Mouse (Mus musculus): ENCODE measurements at regions not wholly inside any gene's neighbourhood (a gene's known extent, or its start where the extent isn't known, plus 50 kb on each side); places are given as distances from the start of the nearest gene placed in this dataset.
A peak's percentile ranks its signal among the peaks of the same experiment; 100 is the strongest.

- Histone ChIP-seq H3K27me3 (ENCODE audit: control insufficient read depth, insufficient read depth, low read length, poor library complexity, severe bottlenecking) (no peaks in the 10 kb centered on the region), H3K36me3 (ENCODE audit: control insufficient read depth, insufficient read depth, low read length, poor library complexity, severe bottlenecking) (no peaks in the 10 kb centered on the region)
- no peak for DNase-seq (ENCODE audit: low read depth, low spot score)
Measured at GRCm38 (mm10) chr12:99079873-99080272, 159.5 kb downstream of the Ttc8 start.

GRCm38 (mm10) chr12:99083616-99084015, 163.2 kb downstream of the Ttc8 start:
- no peak for DNase-seq (ENCODE audit: low read depth, low spot score)
- Histone ChIP-seq H3K27me3 (ENCODE audit: control insufficient read depth, insufficient read depth, low read length, poor library complexity, severe bottlenecking) (no peaks in the 10 kb centered on the region), H3K36me3 (ENCODE audit: control insufficient read depth, insufficient read depth, low read length, poor library complexity, severe bottlenecking) (no peaks in the 10 kb centered on the region)

DNA sequence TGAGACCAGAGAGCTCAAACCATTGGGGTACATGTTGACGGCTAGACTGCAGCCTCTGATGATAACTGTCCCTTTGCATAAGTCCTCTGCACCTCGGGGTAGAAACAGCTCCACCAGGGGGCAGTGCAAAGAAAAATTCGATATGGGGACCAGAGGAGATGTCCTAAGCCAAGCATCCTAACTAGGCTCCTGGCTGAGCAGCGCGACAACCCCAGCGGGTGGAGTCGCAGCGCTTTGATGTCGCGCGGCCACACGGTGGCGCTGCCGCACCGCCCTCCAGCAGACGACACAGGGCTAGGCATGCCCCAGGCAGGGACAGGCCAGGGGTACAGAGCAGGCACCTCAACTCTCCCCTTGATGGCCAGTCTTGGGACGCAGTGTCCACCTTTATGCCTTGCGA, 163.8 kb downstream of the Ttc8 start:
- DNase-seq (ENCODE audit: low read depth, low spot score), result peak; percentile 89
- no peaks in the 10 kb centered on the region for H3K36me3 ChIP-seq (ENCODE audit: control insufficient read depth, insufficient read depth, low read length, poor library complexity, severe bottlenecking)
- no peaks in the 10 kb centered on the region for H3K27me3 ChIP-seq (ENCODE audit: control insufficient read depth, insufficient read depth, low read length, poor library complexity, severe bottlenecking)

DNA sequence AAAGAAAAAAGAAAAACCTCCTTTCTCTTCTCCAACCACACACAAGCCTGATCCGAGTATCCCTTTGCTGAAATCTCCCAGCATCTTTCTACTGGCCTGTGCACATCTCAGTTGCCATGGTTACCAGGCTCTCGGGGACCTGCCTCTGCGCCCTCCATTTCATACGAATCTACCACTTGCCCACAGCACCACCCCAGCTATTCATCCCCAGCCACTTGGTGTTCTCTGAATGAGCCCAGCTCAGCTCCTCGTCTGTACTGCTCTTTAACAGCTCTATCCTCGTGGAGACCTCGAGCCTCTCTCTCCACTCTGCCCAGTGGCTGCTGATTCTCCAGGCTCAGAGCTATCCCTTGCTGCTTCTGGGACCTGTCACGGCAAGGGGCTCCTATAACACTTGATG, 166.9 kb downstream of the Ttc8 start:
- no peak for DNase-seq (ENCODE audit: low read depth, low spot score)
- H3K27me3 ChIP-seq (ENCODE audit: control insufficient read depth, insufficient read depth, low read length, poor library complexity, severe bottlenecking), result no peaks in the 10 kb centered on the region
- no peaks in the 10 kb centered on the region for H3K36me3 ChIP-seq (ENCODE audit: control insufficient read depth, insufficient read depth, low read length, poor library complexity, severe bottlenecking)

- Histone ChIP-seq H3K36me3 (ENCODE audit: control insufficient read depth, insufficient read depth, low read length, poor library complexity, severe bottlenecking) (no peaks in the 10 kb centered on the region), H3K27me3 (ENCODE audit: control insufficient read depth, insufficient read depth, low read length, poor library complexity, severe bottlenecking) (no peaks in the 10 kb centered on the region)
- DNase-seq (ENCODE audit: low read depth, low spot score), result peak; percentile 14
Measured at GRCm38 (mm10) chr12:99091770-99092169, 171.4 kb downstream of the Ttc8 start.

DNA sequence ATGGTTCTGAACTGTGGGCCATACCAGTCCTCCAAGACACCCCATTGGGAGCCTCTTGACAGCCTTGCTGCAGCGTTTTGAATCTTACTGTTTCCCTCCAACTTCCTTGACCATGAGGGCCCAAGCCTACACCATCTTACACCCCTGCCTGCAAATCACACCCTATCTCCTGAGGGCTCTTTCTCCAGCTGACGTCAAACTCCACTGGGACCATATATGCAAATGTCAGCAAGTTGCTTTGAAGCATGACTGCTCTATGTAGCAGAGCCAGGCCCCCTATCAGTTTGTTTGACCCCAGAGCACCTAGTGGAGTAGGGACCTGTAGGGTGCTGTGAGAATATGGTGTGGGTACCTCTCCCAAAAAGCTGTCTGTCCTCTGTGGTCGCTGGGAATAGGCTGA, 172.8 kb downstream of the Ttc8 start:
- DNase-seq (ENCODE audit: low read depth, low spot score), result peak; percentile 69
- H3K36me3 ChIP-seq (ENCODE audit: control insufficient read depth, insufficient read depth, low read length, poor library complexity, severe bottlenecking), result no peaks in the 10 kb centered on the region

DNA sequence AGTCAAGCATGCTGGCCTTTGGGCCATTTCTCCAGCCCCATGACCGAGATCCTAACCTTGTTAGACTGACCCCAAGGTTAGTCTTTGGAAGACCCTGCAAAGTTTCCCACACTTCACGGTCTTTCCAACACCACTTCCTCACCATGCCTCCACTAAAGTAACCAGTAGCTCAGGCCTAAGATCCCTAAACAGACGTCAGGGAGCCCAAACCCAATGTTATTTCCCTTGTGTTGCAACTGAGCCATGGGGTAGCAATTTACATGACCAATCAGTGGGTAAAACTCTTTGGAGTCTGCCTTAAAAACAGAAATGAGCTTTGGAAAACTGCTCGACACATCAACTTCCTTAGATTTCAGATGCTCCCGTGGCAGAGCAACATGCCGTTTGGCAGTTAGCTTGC, 173.6 kb downstream of the Ttc8 start:
- no peak for DNase-seq (ENCODE audit: low read depth, low spot score)
- no peaks in the 10 kb centered on the region for H3K27me3 ChIP-seq (ENCODE audit: control insufficient read depth, insufficient read depth, low read length, poor library complexity, severe bottlenecking)
- H3K36me3 ChIP-seq (ENCODE audit: control insufficient read depth, insufficient read depth, low read length, poor library complexity, severe bottlenecking), result no peaks in the 10 kb centered on the region

More for the DNA sequence above, 172.8 kb downstream of the Ttc8 start:
- H3K27me3 ChIP-seq (ENCODE audit: control insufficient read depth, insufficient read depth, low read length, poor library complexity, severe bottlenecking), result no peaks in the 10 kb centered on the region

DNA sequence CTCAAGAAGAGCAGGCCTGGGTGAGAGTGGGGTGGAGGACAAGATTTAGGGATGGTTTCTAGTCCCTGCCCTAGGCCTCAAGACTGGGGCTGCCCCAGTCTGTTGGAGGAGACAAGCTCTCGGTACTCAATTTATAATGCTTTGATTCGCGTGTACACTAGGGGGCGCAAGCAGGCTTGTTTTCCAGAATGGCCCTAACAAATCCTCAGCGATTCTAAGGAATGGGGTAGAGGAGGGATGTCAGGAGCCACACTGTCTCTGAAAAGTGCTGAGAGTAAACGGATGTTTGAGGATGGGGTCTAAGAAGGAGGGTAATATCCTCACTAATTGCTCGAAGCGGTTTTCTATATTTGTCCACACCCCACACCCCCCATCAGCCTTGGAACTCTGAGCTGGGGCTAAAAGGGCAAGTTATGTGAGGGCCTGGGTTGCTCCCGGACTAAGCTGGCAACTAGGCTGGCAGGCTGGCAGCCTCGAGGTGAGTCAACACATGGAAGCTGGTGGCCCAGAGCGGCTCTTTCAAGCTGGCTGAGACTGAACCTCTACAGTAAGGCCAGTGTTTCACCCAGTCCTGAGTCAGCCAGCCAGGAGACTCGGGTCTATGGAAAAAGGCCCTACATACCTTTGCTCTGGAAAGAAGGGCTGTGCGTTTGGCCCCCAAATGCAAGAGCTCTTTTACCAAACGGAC, 176.7 kb downstream of the Ttc8 start:
- Histone ChIP-seq H3K36me3 (ENCODE audit: control insufficient read depth, insufficient read depth, low read length, poor library complexity, severe bottlenecking) (no peaks in the 10 kb centered on the region), H3K27me3 (ENCODE audit: control insufficient read depth, insufficient read depth, low read length, poor library complexity, severe bottlenecking) (no peaks in the 10 kb centered on the region)
- peak; percentile 83 for DNase-seq (ENCODE audit: low read depth, low spot score)

- H3K36me3 ChIP-seq (ENCODE audit: control insufficient read depth, insufficient read depth, low read length, poor library complexity, severe bottlenecking), result no peaks in the 10 kb centered on the region
- no peaks in the 10 kb centered on the region for H3K27me3 ChIP-seq (ENCODE audit: control insufficient read depth, insufficient read depth, low read length, poor library complexity, severe bottlenecking)
- no peak for DNase-seq (ENCODE audit: low read depth, low spot score)
Measured at GRCm38 (mm10) chr12:99097618-99098066, 177.3 kb downstream of the Ttc8 start.

DNA sequence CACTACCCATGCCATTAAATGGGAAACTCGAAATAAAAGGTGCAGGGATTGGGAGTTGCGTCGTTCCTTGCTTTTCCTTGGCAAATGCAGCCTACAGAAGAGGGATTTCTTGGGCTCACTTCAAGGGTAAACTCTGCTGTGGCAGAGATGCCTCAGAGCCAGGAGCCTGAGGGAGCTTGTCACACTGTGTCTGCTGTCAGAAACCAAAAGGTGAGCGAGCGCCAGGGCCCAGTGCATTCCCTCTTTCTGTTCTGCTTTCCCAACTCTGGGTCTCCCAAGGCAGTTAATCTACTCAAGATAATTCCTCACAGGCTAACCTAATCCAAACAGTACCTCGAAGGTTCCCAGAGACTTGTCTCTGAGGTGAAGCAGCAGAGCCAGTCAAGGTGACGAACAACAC, 179.5 kb downstream of the Ttc8 start:
- no peak for DNase-seq (ENCODE audit: low read depth, low spot score)
- Histone ChIP-seq H3K36me3 (ENCODE audit: control insufficient read depth, insufficient read depth, low read length, poor library complexity, severe bottlenecking) (no peaks in the 10 kb centered on the region), H3K27me3 (ENCODE audit: control insufficient read depth, insufficient read depth, low read length, poor library complexity, severe bottlenecking) (no peaks in the 10 kb centered on the region)

- Histone ChIP-seq H3K27me3 (ENCODE audit: control insufficient read depth, insufficient read depth, low read length, poor library complexity, severe bottlenecking) (no peaks in the 10 kb centered on the region), H3K36me3 (ENCODE audit: control insufficient read depth, insufficient read depth, low read length, poor library complexity, severe bottlenecking) (no peaks in the 10 kb centered on the region)
- DNase-seq (ENCODE audit: low read depth, low spot score), result no peak
Measured at GRCm38 (mm10) chr12:99108616-99109015, 188.2 kb downstream of the Ttc8 start.

- Histone ChIP-seq H3K27me3 (ENCODE audit: control insufficient read depth, insufficient read depth, low read length, poor library complexity, severe bottlenecking) (no peaks in the 10 kb centered on the region), H3K36me3 (ENCODE audit: control insufficient read depth, insufficient read depth, low read length, poor library complexity, severe bottlenecking) (no peaks in the 10 kb centered on the region)
- no peak for DNase-seq (ENCODE audit: low read depth, low spot score)
Measured at GRCm38 (mm10) chr12:99113781-99114180, 193.4 kb downstream of the Ttc8 start.

GRCm38 (mm10) chr12:99116491-99116890, 196.1 kb downstream of the Ttc8 start:
- H3K27me3 ChIP-seq (ENCODE audit: control insufficient read depth, insufficient read depth, low read length, poor library complexity, severe bottlenecking), result no peaks in the 10 kb centered on the region

DNA sequence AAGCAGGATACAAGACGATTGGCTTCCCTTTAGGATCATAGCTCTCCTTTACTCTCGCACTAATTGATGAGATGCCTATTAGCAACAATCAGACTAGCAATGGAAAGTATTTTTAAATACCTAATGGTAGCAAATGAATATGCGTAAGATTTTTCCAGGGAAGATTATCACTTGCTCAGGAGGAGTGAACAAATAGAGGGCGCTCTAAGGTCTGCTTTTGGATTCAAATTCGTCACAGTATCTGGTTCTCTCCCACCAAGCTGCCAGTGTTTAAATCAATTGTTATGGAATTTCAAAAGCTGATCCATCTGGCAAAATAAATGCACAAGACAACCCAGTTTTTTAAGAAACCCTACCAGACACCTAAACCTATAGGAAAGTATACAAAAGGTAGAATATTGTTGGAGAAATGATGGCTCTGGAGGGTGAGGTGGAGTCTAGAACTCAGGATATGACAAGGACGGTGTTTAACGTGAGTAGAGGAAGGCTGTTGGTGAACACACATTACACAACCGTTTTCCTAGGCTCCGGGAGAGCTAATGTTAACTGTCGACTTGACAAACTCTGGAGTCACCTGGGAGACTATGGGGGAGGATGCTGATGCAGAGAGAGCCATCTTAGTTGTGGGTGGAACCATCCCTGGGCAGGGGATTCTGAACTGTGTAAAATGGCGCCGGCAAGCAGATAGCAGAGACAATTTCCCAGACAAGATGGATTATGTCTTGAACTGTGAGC, 198.2 kb downstream of the Ttc8 start:
- Histone ChIP-seq H3K27me3 (ENCODE audit: control insufficient read depth, insufficient read depth, low read length, poor library complexity, severe bottlenecking) (no peaks in the 10 kb centered on the region), H3K36me3 (ENCODE audit: control insufficient read depth, insufficient read depth, low read length, poor library complexity, severe bottlenecking) (no peaks in the 10 kb centered on the region)
- peak; percentile 22 for DNase-seq (ENCODE audit: low read depth, low spot score)

More at GRCm38 (mm10) chr12:99116491-99116890, 196.1 kb downstream of the Ttc8 start:
- DNase-seq (ENCODE audit: low read depth, low spot score), result no peak
- no peaks in the 10 kb centered on the region for H3K36me3 ChIP-seq (ENCODE audit: control insufficient read depth, insufficient read depth, low read length, poor library complexity, severe bottlenecking)

DNA sequence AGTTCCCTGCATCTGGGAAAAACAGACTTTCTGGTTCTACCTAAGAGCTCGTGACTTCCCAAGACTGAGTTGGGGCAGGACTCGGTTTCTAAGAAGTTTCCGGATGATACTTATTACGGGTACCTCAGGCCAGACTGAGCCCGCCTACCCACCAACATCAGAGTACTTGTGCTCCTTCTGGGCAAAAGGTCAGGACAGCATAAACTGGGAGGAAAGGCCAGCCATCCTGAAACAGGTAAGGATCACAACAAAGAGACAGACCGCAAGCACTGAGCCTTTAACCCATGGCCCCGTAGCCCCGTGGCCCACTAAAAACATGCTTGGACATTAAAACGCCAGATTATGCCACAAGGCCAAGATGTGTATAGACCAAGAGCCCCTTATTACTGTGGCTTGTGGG, 199.6 kb downstream of the Ttc8 start:
- DNase-seq (ENCODE audit: low read depth, low spot score), result no peak
- H3K27me3 ChIP-seq (ENCODE audit: control insufficient read depth, insufficient read depth, low read length, poor library complexity, severe bottlenecking), result no peaks in the 10 kb centered on the region
- H3K36me3 ChIP-seq (ENCODE audit: control insufficient read depth, insufficient read depth, low read length, poor library complexity, severe bottlenecking), result no peaks in the 10 kb centered on the region

All from splenic B cell, adult 2 months (primary cell).